Mouse (Mus musculus) hindbrain, embryonic 10.5 days (tissue): ENCODE data around the gene Cyp4f18. TPM values are rescaled to one million over a fixed set of nuclear protein-coding genes. Genes with fewer than 3 reads are reported as not detected.
"Not testable (repeated sequence)": the region's sequence is repeated elsewhere in the genome, so short reads cannot be mapped to it uniquely, and the experiment has no call there.

ENCODE experiments used
- DNase-seq: peaks from one replicate; pipeline ENCODE4 v3.0.0-alpha.2; 2017; ENCODE audit warnings: low spot score
- H3K27ac ChIP-seq: fragments of 300-500 bp; sonication (generic); 2 replicates; pipeline ENCODE4 v1.5.1; 2016; ENCODE audit warnings: mild to moderate bottlenecking, moderate library complexity
- H3K27me3 ChIP-seq: fragments of 300-500 bp; sonication (generic); 2 replicates; pipeline ENCODE4 v1.6.1; 2016; ENCODE audit warnings: mild to moderate bottlenecking; ENCODE audit not compliant: poor library complexity, insufficient read depth, severe bottlenecking
- H3K36me3 ChIP-seq: fragments of 300-500 bp; sonication (generic); 2 replicates; pipeline ENCODE4 v1.6.1; 2016; ENCODE audit warnings: mild to moderate bottlenecking, moderate library complexity
- H3K4me1 ChIP-seq: fragments of 300-500 bp; sonication (generic); replicated peaks from 2 replicates; pipeline ENCODE4 v1.6.1; 2016; ENCODE audit warnings: mild to moderate bottlenecking
- H3K4me3 ChIP-seq: fragments of 300-500 bp; sonication (generic); 2 replicates; pipeline ENCODE4 v1.5.1; 2016; ENCODE audit warnings: mild to moderate bottlenecking, moderate library complexity
- H3K9me3 ChIP-seq: fragments of 300-500 bp; sonication (generic); 2 replicates; pipeline ENCODE4 v1.6.1; 2016; ENCODE audit warnings: mild to moderate bottlenecking, moderate library complexity
- WGBS: fragments of 180-500 bp; shearing (Covaris S2); methylation state at CpG from one replicate; pipeline ENCODE4 v1.1.7; 2016; 5-methylcytosine and 5-hydroxymethylcytosine counted together
- polyA plus RNA-seq: library from polyadenylated mRNA; unstranded; fragments of >200 nt; fragmentation: Nextera tagmentation; extraction: Ambion mirVana; gene quantifications from 2 replicates; pipeline ENCODE4 v1.2.1, GENCODE M21; 2016

The Cyp4f18 gene
- polyA plus RNA-seq, 1 experiment from 2014 or later = 0.50 TPM

GRCm38 (mm10) chr8:71968100-71968499 lies 41.3 kb downstream of the Cyp4f18 start:
- DNase-seq = no peak
- peaks cover 29% of the 10 kb centered on the region for H3K9me3 ChIP-seq

GRCm38 (mm10) chr8:71967261-71967660 lies 42.2 kb downstream of the Cyp4f18 start:
- DNase-seq = no peak
- no peaks in the 10 kb centered on the region for H3K4me1 ChIP-seq
- peaks cover 29% of the 10 kb centered on the region for H3K9me3 ChIP-seq
- over 99% methylated on average over 5 of the region's 5 CpGs for WGBS
- no peaks in the 10 kb centered on the region for H3K27me3 ChIP-seq
- H3K4me3 ChIP-seq = no peak overlapping the region
- H3K36me3 ChIP-seq = peaks cover 81% of the 10 kb centered on the region
- H3K27ac ChIP-seq = no peak overlapping the region

More at GRCm38 (mm10) chr8:71968100-71968499, 41.3 kb downstream of the Cyp4f18 start:
- Histone ChIP-seq H3K4me1 (no peaks in the 10 kb centered on the region), H3K27me3 (no peaks in the 10 kb centered on the region), H3K4me3 (no peak overlapping the region), H3K36me3 (peaks cover 79% of the 10 kb centered on the region), H3K27ac (no peak overlapping the region)
- WGBS = 95% methylated on average over 6 of the region's 6 CpGs

- H3K4me3 ChIP-seq = no peak overlapping the region
- H3K4me1 ChIP-seq = no peaks in the 10 kb centered on the region
- peaks cover 86% of the 10 kb centered on the region for H3K36me3 ChIP-seq
- H3K27me3 ChIP-seq = no peaks in the 10 kb centered on the region
- no peak for DNase-seq
- peaks cover 29% of the 10 kb centered on the region for H3K9me3 ChIP-seq
- no peak overlapping the region for H3K27ac ChIP-seq
Measured at GRCm38 (mm10) chr8:71966411-71966810, 43.0 kb downstream of the Cyp4f18 start.

GRCm38 (mm10) chr8:71965166-71965565 lies 44.3 kb downstream of the Cyp4f18 start:
- peaks cover 29% of the 10 kb centered on the region for H3K9me3 ChIP-seq
- DNase-seq = no peak
- no peak overlapping the region for H3K27ac ChIP-seq
- 93% methylated on average over 2 of the region's 2 CpGs for WGBS
- H3K27me3 ChIP-seq = no peaks in the 10 kb centered on the region
- H3K4me1 ChIP-seq = no peaks in the 10 kb centered on the region
- H3K36me3 ChIP-seq = peaks cover 89% of the 10 kb centered on the region
- H3K4me3 ChIP-seq = no peak overlapping the region

- Histone ChIP-seq H3K9me3 (peaks cover 29% of the 10 kb centered on the region), H3K36me3 (peaks cover 84% of the 10 kb centered on the region), H3K4me1 (no peaks in the 10 kb centered on the region), H3K27me3 (no peaks in the 10 kb centered on the region), H3K27ac (no peak overlapping the region), H3K4me3 (no peak overlapping the region)
- DNase-seq = no peak
- WGBS = 91% methylated on average over 3 of the region's 3 CpGs
Measured at GRCm38 (mm10) chr8:71964051-71964450, 45.4 kb downstream of the Cyp4f18 start.

GRCm38 (mm10) chr8:71961796-71962195 lies 47.6 kb downstream of the Cyp4f18 start:
- no peak overlapping the region for H3K27ac ChIP-seq
- peaks cover 70% of the 10 kb centered on the region for H3K36me3 ChIP-seq
- peaks cover 27% of the 10 kb centered on the region for H3K9me3 ChIP-seq
- no peaks in the 10 kb centered on the region for H3K27me3 ChIP-seq
- H3K4me1 ChIP-seq = no peaks in the 10 kb centered on the region
- WGBS = 92% methylated on average over 5 of the region's 5 CpGs
- DNase-seq = no peak
- H3K4me3 ChIP-seq = no peak overlapping the region

GRCm38 (mm10) chr8:71960483-71960882 lies 48.9 kb downstream of the Cyp4f18 start:
- peaks cover 28% of the 10 kb centered on the region for H3K9me3 ChIP-seq
- no peak overlapping the region for H3K27ac ChIP-seq
- H3K4me1 ChIP-seq = no peaks in the 10 kb centered on the region
- DNase-seq = no peak
- H3K27me3 ChIP-seq = no peaks in the 10 kb centered on the region
- no peak overlapping the region for H3K4me3 ChIP-seq
- peaks cover 63% of the 10 kb centered on the region for H3K36me3 ChIP-seq

- Histone ChIP-seq H3K27ac (no peak overlapping the region), H3K36me3 (peaks cover 49% of the 10 kb centered on the region), H3K4me1 (peaks cover 18% of the 10 kb centered on the region), H3K27me3 (no peaks in the 10 kb centered on the region), H3K9me3 (peaks cover 41% of the 10 kb centered on the region), H3K4me3 (no peak overlapping the region)
- no peak for DNase-seq
- WGBS = 98% methylated on average over 9 of the region's 9 CpGs
Measured at GRCm38 (mm10) chr8:71954666-71955065, 54.8 kb downstream of the Cyp4f18 start.

- H3K27me3 ChIP-seq, DNase-seq, H3K4me3 ChIP-seq, H3K27ac ChIP-seq: not testable (repeated sequence)
- Histone ChIP-seq H3K36me3 (peaks cover 41% of the 10 kb centered on the region), H3K9me3 (peaks cover 39% of the 10 kb centered on the region), H3K4me1 (peaks cover 18% of the 10 kb centered on the region)
- 96% methylated on average over 16 of the region's 16 CpGs for WGBS
Measured at GRCm38 (mm10) chr8:71952961-71953700, 56.3 kb downstream of the Cyp4f18 start.

GRCm38 (mm10) chr8:71952489-71952888 lies 56.9 kb downstream of the Cyp4f18 start:
- Histone ChIP-seq H3K9me3 (peaks cover 35% of the 10 kb centered on the region), H3K36me3 (peaks cover 38% of the 10 kb centered on the region), H3K4me1 (peaks cover 18% of the 10 kb centered on the region), H3K27ac (no peak overlapping the region), H3K27me3 (no peaks in the 10 kb centered on the region), H3K4me3 (peak overlapping the region; percentile 66; the same call in 1 of the 2 replicates)
- 96% methylated on average over 1 of the region's 1 CpGs for WGBS
- DNase-seq = no peak

- peak; percentile 13 for DNase-seq
- Histone ChIP-seq H3K36me3 (peaks cover 38% of the 10 kb centered on the region), H3K4me3 (peak overlapping the region; percentile 66), H3K27me3 (no peaks in the 10 kb centered on the region), H3K4me1 (peaks cover 18% of the 10 kb centered on the region), H3K27ac (peak overlapping the region; percentile 88), H3K9me3 (peaks cover 32% of the 10 kb centered on the region)
- WGBS = 46% methylated on average over 14 of the region's 14 CpGs
Measured at GRCm38 (mm10) chr8:71951436-71952161, 57.8 kb downstream of the Cyp4f18 start.

GRCm38 (mm10) chr8:71950482-71951221 lies 58.8 kb downstream of the Cyp4f18 start, which contains the start of gene Zfp961:
TSS of gene Zfp961 (plus strand) at chr8:71951038.
- peak; percentile 95 for DNase-seq
- Histone ChIP-seq H3K27ac (peak within 1 kb of the TSS; percentile 88), H3K27me3 (no peaks in the 10 kb centered on the region), H3K9me3 (peaks cover 23% of the 10 kb centered on the region), H3K36me3 (peaks cover 34% of the 10 kb centered on the region), H3K4me1 (peaks cover 18% of the 10 kb centered on the region), H3K4me3 (peak within 1 kb of the TSS; percentile 66)
- WGBS = 4% methylated on average over 34 of the region's 34 CpGs
